Mouse (Mus musculus): Measurements from ENCODE around the gene Colgalt1.

GRCm38 (mm10) chr8:71566501-71566900 is 44.3 kb upstream of the Colgalt1 start, which contains the start of gene Nxnl1:
- TF ChIP-seq POLR2A (IDR thresholded peaks at IDR 0.05; ENCODE audit: low read depth, low read length), result no peak
- TF ChIP-seq CTCF (IDR thresholded peaks at IDR 0.05; ENCODE audit: extremely low read depth, insufficient read length, insufficient replicate concordance, low read depth, low read length), result no peak

All from small intestine, adult 2 months (tissue).